Mouse (Mus musculus): ENCODE data around the gene Mnat1. TPM values are rescaled to one million over a fixed set of nuclear protein-coding genes. Genes with fewer than 3 reads are reported as not detected.

The Mnat1 gene
- polyA plus RNA-seq, 1 experiment: 15.9 TPM

- no peak for DNase-seq
- no peaks in the 10 kb centered on the region for H3K4me1 ChIP-seq (ENCODE audit: control insufficient read depth, insufficient read depth, low read length)
- TF ChIP-seq POLR2A (IDR thresholded peaks at IDR 0.05; ENCODE audit: borderline replicate concordance, insufficient read depth, low read length): no peak
- no peak for TF ChIP-seq CTCF (IDR thresholded peaks at IDR 0.05; ENCODE audit: borderline replicate concordance, insufficient read depth, low read depth, low read length)
- WGBS: 57% methylated on average over 3 of the region's 3 CpGs
- no peak overlapping the region for H3K4me3 ChIP-seq (replicated peaks; ENCODE audit: insufficient read depth, low read depth, low read length)
- no peak overlapping the region for H3K27ac ChIP-seq (ENCODE audit: insufficient read depth, low read length)
- no peaks in the 10 kb centered on the region for H3K27me3 ChIP-seq (ENCODE audit: control insufficient read depth, insufficient read depth, low read length)
Observed at GRCm38 (mm10) chr12:73201587-73201986, 78.1 kb downstream of the Mnat1 start.

GRCm38 (mm10) chr12:73205710-73206649 is 82.5 kb downstream of the Mnat1 start:
- 89% methylated on average over 11 of the region's 11 CpGs for WGBS
- no peak for DNase-seq
- Histone ChIP-seq H3K27me3 (ENCODE audit: control insufficient read depth, insufficient read depth, low read length) (no peaks in the 10 kb centered on the region), H3K27ac (ENCODE audit: insufficient read depth, low read length) (no peak overlapping the region), H3K4me1 (ENCODE audit: control insufficient read depth, insufficient read depth, low read length) (no peaks in the 10 kb centered on the region; the same call in 1 of the 2 replicates), H3K4me3 (replicated peaks; ENCODE audit: insufficient read depth, low read depth, low read length) (no peak overlapping the region)
- TF ChIP-seq CTCF (IDR thresholded peaks at IDR 0.05; ENCODE audit: borderline replicate concordance, insufficient read depth, low read depth, low read length) (no peak), POLR2A (IDR thresholded peaks at IDR 0.05; ENCODE audit: borderline replicate concordance, insufficient read depth, low read length) (no peak)

DNA sequence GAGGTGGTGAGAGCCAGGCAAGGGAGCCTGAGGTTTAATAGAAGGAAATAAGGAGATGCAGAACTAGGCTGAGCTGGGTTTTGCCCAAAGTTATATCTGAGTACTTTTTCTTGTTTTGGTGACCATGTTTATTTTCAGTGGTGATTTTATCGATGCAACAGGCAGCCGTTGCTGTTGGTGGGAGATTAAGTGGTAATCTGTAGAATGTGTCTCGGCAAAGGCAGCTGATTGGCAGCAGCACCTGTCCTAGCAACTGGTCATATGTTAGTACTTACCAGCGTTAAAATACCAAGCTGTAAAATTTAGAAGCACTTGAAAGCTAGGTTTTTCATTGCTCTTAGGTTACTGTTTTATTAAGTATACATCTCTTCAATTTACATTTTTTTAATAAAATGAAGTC is 83.5 kb downstream of the Mnat1 start:
- Histone ChIP-seq H3K4me3 (replicated peaks; ENCODE audit: insufficient read depth, low read depth, low read length) (no peak overlapping the region), H3K27me3 (ENCODE audit: control insufficient read depth, insufficient read depth, low read length) (no peaks in the 10 kb centered on the region), H3K4me1 (ENCODE audit: control insufficient read depth, insufficient read depth, low read length) (no peaks in the 10 kb centered on the region; the same call in 1 of the 2 replicates), H3K27ac (ENCODE audit: insufficient read depth, low read length) (no peak overlapping the region)
- DNase-seq: no peak
- TF ChIP-seq CTCF (IDR thresholded peaks at IDR 0.05; ENCODE audit: borderline replicate concordance, insufficient read depth, low read depth, low read length) (no peak), POLR2A (IDR thresholded peaks at IDR 0.05; ENCODE audit: borderline replicate concordance, insufficient read depth, low read length) (no peak)
- 81% methylated on average over 4 of the region's 4 CpGs for WGBS

GRCm38 (mm10) chr12:73207461-73207860 is 83.9 kb downstream of the Mnat1 start:
- 96% methylated on average over 1 of the region's 1 CpGs for WGBS
- Histone ChIP-seq H3K27me3 (ENCODE audit: control insufficient read depth, insufficient read depth, low read length) (no peaks in the 10 kb centered on the region), H3K4me3 (replicated peaks; ENCODE audit: insufficient read depth, low read depth, low read length) (no peak overlapping the region), H3K4me1 (ENCODE audit: control insufficient read depth, insufficient read depth, low read length) (no peaks in the 10 kb centered on the region; the same call in 1 of the 2 replicates), H3K27ac (ENCODE audit: insufficient read depth, low read length) (no peak overlapping the region)
- DNase-seq: no peak
- no peak for TF ChIP-seq POLR2A (IDR thresholded peaks at IDR 0.05; ENCODE audit: borderline replicate concordance, insufficient read depth, low read length)
- no peak for TF ChIP-seq CTCF (IDR thresholded peaks at IDR 0.05; ENCODE audit: borderline replicate concordance, insufficient read depth, low read depth, low read length)

GRCm38 (mm10) chr12:73208518-73208917 is 85.0 kb downstream of the Mnat1 start:
- H3K4me1 ChIP-seq (ENCODE audit: control insufficient read depth, insufficient read depth, low read length): no peaks in the 10 kb centered on the region; the same call in 1 of the 2 replicates
- no peak for DNase-seq
- TF ChIP-seq POLR2A (IDR thresholded peaks at IDR 0.05; ENCODE audit: borderline replicate concordance, insufficient read depth, low read length) (no peak), CTCF (IDR thresholded peaks at IDR 0.05; ENCODE audit: borderline replicate concordance, insufficient read depth, low read depth, low read length) (no peak)
- 95% methylated on average over 4 of the region's 4 CpGs for WGBS
- H3K27me3 ChIP-seq (ENCODE audit: control insufficient read depth, insufficient read depth, low read length): no peaks in the 10 kb centered on the region
- H3K4me3 ChIP-seq (replicated peaks; ENCODE audit: insufficient read depth, low read depth, low read length): no peak overlapping the region
- no peak overlapping the region for H3K27ac ChIP-seq (ENCODE audit: insufficient read depth, low read length)

GRCm38 (mm10) chr12:73209117-73209516 is 85.6 kb downstream of the Mnat1 start:
- 5% methylated on average over 1 of the region's 1 CpGs for WGBS
- TF ChIP-seq POLR2A (IDR thresholded peaks at IDR 0.05; ENCODE audit: borderline replicate concordance, insufficient read depth, low read length): no peak
- TF ChIP-seq CTCF (IDR thresholded peaks at IDR 0.05; ENCODE audit: borderline replicate concordance, insufficient read depth, low read depth, low read length): no peak

GRCm38 (mm10) chr12:73210454-73210853 is 86.9 kb downstream of the Mnat1 start:
- Histone ChIP-seq H3K4me3 (replicated peaks; ENCODE audit: insufficient read depth, low read depth, low read length) (no peak overlapping the region), H3K4me1 (ENCODE audit: control insufficient read depth, insufficient read depth, low read length) (no peaks in the 10 kb centered on the region; the same call in 1 of the 2 replicates), H3K27ac (ENCODE audit: insufficient read depth, low read length) (no peak overlapping the region), H3K27me3 (ENCODE audit: control insufficient read depth, insufficient read depth, low read length) (no peaks in the 10 kb centered on the region)
- TF ChIP-seq POLR2A (IDR thresholded peaks at IDR 0.05; ENCODE audit: borderline replicate concordance, insufficient read depth, low read length) (no peak), CTCF (IDR thresholded peaks at IDR 0.05; ENCODE audit: borderline replicate concordance, insufficient read depth, low read depth, low read length) (no peak)
- no peak for DNase-seq
- WGBS: 94% methylated on average over 3 of the region's 3 CpGs

More at GRCm38 (mm10) chr12:73209117-73209516, 85.6 kb downstream of the Mnat1 start:
- no peak overlapping the region for H3K27ac ChIP-seq (ENCODE audit: insufficient read depth, low read length)
- peak in 1 of 2 experiments; percentile 14 for DNase-seq
- H3K4me1 ChIP-seq (ENCODE audit: control insufficient read depth, insufficient read depth, low read length): no peaks in the 10 kb centered on the region; the same call in 1 of the 2 replicates
- no peak overlapping the region for H3K4me3 ChIP-seq (replicated peaks; ENCODE audit: insufficient read depth, low read depth, low read length)
- no peaks in the 10 kb centered on the region for H3K27me3 ChIP-seq (ENCODE audit: control insufficient read depth, insufficient read depth, low read length)

DNA sequence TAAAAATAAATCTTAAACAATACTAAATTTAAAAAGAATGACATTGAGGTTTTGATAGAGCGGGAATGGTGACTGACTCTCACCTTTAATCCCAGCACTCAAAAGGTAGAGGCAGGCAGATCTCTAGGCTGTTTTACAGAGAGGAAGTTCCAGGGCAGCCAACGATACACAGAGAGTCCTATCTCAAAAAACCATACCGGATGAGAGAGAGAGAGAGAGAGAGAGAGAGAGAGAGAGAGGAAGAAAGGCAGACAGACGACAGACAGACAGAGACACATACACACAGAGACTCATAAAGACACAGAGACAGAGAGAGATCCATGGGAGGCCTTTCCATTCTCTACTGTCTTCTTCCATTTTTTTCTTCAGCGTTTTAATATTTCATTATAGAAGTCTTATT is 92.3 kb downstream of the Mnat1 start:
- no peak for TF ChIP-seq POLR2A (IDR thresholded peaks at IDR 0.05; ENCODE audit: borderline replicate concordance, insufficient read depth, low read length)
- no peak for TF ChIP-seq CTCF (IDR thresholded peaks at IDR 0.05; ENCODE audit: borderline replicate concordance, insufficient read depth, low read depth, low read length)
- H3K27me3 ChIP-seq (ENCODE audit: control insufficient read depth, insufficient read depth, low read length): no peaks in the 10 kb centered on the region
- no peak for DNase-seq
- no peaks in the 10 kb centered on the region for H3K4me1 ChIP-seq (ENCODE audit: control insufficient read depth, insufficient read depth, low read length)
- no peak overlapping the region for H3K4me3 ChIP-seq (replicated peaks; ENCODE audit: insufficient read depth, low read depth, low read length)
- WGBS: 96% methylated on average over 5 of the region's 5 CpGs
- no peak overlapping the region for H3K27ac ChIP-seq (ENCODE audit: insufficient read depth, low read length)

Data from cerebellum, adult 2 months (tissue).